Mouse (Mus musculus) adrenal gland, adult 2 months (tissue): ENCODE results near the gene Ccr10. TPM values are rescaled to one million over a fixed set of nuclear protein-coding genes. Genes with fewer than 3 reads are reported as not detected.

Experiments
- DNase-seq: peaks from one replicate; pipeline ENCODE4 v3.0.0; 2021
- long read RNA-seq: library from polyadenylated mRNA; stranded (forward); transcript quantifications from one replicate; pipeline ENCODE4 v2.0.0, GENCODE M21; 2021
- polyA plus RNA-seq: library from polyadenylated mRNA; depleted of rRNA; stranded (reverse); fragments of >200 nt; gene quantifications from 2 replicates; pipeline ENCODE4 v1.2.3, GENCODE M21; 2012; rRNA removed
- total RNA-seq, 2 experiments: library from RNA; stranded (reverse); gene quantifications; 2 replicates each; pipeline ENCODE4 v1.2.3; 2021

Gene Ccr10
- total RNA-seq (under 1 TPM; 0.26 to 0.83 TPM), polyA plus RNA-seq (0.84 and 1.6 TPM in 2 replicates)
- long read RNA-seq, partial matches to known transcripts: 0 of 1 reads
- long read RNA-seq, other reads (novel, unspliced or antisense): 1 of 1 reads

DNA sequence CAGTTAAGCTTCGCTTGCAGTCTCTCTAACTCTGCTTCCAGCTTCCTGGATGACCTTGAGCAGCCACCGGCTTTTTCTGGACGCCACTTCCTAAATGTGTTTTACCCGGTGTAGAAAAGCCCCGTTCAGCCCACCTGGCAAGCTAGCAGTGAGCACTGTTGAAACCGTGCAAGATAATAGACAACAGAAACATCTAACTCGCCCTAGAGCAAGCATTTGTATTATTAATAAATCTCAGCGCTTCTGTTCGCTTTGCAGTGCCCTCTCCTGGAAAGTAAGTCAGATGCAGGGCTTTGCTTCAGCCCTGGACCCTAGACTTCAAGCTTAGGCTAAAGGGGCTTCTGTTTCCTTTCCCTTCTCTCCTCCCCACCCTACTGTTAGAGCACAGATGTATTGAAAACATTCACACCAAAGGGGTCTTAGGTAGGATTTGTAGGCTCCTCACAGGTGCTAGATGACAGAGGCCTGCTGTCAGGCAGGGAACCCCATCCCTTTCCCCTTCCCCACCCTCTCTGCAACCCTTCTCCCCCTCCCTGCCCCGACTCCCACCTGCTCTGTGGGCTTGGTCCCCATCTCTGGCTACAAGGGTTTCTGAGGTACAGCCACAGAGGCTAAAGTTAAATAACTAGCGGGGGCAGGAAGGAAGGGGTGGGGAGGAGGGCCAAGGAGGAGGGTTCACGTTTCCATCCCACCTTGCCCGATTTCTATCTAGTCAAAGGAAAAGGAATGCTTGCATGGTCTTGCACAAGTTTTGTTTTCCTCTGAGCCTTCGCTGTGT is at the start of gene Ccr10:
Ccr10 (minus strand) TSS at position 593 of the 778 bp plus-strand sequence.
- peak; percentile 44 for DNase-seq

GRCm38 (mm10) chr11:101224337-101224736 is 49.1 kb upstream of the Ccr10 start:
- DNase-seq: no peak

GRCm38 (mm10) chr11:101221306-101221986 is 46.2 kb upstream of the Ccr10 start:
- DNase-seq: no peak

- no peak for DNase-seq
Measured at GRCm38 (mm10) chr11:101220853-101221252, 45.6 kb upstream of the Ccr10 start.

DNA sequence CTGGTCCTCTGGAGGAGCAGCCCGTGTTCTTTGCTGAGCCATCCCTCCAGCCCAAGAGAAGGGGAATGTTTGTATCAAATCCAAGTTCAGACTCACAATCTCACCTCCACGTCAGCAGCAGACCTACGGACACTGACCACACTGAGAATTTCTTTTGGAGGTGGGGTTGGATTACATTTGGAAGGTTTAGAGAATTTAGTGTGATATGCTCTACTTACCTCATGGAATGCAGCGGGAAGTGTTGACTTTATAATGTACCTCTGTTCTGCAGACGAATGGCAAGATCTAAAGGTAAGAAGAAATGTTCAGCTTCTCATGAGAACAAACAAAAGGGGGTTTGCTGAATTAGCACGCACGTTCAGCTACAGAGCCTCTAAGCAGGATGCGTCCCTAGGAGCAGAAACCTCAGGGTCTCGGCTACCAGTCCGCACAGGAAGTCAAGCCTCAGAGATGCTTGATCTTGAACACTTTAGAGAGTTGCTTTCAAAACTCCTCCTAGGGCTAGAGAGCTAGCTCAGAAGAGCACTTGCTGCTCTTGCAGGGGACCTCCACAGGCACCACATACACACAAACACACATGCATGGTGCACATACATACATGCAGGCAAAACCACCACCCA is 43.3 kb upstream of the Ccr10 start:
- no peak for DNase-seq

GRCm38 (mm10) chr11:101216936-101217335 is 41.7 kb upstream of the Ccr10 start:
- DNase-seq: no peak

DNA sequence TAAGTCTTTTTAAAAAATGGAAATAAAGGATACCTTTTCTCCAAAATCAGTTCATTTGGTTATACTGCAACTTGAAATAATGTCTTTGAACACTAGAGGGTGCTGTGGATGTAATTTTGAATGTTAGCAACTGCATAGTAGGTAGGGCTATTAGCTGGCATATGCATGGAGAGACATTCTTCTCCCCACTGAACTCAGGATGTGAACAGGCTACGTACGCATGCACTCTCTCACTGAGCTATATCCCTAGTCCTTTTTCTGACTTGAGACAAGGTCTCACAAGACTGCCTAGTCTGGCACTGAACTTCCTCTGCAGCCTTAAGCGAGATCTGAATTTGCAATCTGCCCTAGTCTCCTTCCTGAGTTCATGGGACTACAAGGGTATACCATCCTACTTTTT is 36.7 kb upstream of the Ccr10 start:
- DNase-seq: peak; percentile 19

DNA sequence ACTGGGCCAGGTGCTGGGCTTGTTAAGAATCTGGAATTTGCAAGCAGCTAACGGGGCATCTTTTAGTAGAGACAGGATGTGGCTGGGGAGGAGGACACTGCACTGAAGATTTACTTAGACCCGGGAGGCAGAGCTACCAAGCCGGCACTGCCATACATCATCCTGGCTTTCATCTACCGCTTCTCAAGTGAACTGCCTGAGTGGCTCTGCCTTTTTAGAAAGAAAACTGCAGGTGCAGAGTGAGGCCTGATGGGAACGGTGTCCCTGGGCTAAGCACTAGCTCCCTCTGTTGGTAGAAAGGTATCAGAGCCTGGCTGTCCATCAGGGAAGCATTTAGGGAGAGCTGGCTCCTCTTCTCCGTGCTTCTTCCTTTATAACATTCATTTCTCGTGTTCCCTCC is 25.7 kb upstream of the Ccr10 start:
- peak; percentile 31 for DNase-seq

- DNase-seq: no peak
Measured at GRCm38 (mm10) chr11:101199555-101199954, 24.3 kb upstream of the Ccr10 start.

- no peak for DNase-seq
Measured at GRCm38 (mm10) chr11:101196175-101196574, 20.9 kb upstream of the Ccr10 start.

DNA sequence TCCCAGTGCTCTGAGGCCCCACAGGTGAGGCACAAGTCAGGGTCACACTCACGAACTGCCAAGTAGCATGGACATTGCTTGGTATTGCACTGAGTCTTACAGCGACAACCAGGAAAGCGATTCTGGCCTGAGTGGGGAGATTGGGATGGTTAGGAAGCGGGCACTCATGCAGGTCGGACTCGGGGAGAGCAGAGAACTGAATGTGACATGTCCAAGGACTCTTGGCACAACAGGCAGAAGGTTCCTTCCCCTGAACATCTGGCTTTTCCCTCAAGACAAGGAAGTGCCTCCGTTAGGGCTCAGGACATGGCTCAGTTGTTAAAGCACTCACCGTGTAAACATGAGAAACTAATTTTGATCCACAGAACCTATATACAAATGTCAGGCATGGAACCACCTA is 20.3 kb upstream of the Ccr10 start:
- no peak for DNase-seq

DNA sequence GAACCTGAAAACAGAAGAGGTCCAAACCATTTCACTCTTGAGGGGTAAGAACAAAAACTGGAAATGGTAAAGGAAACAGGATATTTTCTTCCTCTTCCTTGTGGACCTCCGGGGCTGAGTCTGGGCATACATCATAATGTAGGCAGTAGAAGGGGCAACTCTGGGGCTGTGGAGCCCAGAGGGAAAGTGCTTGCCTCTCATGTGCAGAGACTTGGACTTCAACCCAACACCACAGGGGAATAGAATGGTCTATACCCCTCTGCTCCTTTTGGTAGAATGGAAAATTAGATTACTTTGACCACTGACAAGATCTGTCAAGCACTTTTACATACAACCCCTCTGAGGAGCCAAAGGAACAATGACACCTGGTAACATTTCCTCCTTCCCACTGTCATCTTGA is 19.9 kb upstream of the Ccr10 start:
- no peak for DNase-seq

GRCm38 (mm10) chr11:101194643-101195042 is 19.4 kb upstream of the Ccr10 start:
- no peak for DNase-seq

- DNase-seq: no peak
Measured at GRCm38 (mm10) chr11:101194137-101194536, 18.9 kb upstream of the Ccr10 start.

DNA sequence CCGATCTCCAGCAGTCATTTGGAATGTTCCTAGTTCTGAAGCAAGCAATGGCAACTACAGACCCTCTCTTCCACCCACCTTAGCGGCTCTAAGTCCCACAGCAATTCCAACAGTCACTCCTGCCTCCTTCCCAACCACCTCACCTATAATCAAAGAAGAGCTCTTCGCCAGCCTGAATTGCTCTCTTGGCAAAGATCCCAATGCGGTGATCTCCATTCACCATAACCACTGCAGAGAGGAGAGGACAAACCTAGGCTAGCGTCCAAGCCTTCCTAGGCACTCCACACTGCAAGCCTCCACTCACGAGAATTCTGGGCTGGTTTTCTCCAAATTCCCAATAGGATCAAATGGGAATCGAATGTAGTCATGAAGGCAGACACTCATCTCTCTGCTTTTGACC is 17.8 kb upstream of the Ccr10 start:
- DNase-seq: no peak

DNA sequence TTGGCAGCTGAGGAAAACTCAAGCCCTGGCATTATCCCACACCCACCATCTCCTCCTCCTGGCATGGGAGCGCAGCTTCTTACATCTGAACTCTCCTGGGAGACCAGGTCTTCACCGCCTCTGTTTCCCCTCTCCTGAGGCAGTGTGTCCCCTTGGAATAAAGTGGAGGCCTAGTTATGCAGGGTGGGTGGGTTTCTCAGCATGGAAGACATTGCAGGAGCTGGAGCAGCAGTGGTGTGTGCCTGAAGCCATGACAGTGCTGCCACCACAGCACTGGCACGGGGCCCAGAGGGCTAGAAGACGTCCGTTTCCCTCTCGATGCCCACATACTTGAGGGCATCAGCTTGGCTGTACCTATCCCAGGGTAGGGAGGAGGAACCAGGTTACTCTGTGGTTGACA is 17.4 kb upstream of the Ccr10 start:
- DNase-seq: no peak

- no peak for DNase-seq
Measured at GRCm38 (mm10) chr11:101191919-101192470, 16.8 kb upstream of the Ccr10 start.

GRCm38 (mm10) chr11:101190913-101191907 is 16.0 kb upstream of the Ccr10 start:
- peak; percentile 21 for DNase-seq

GRCm38 (mm10) chr11:101190181-101190912 is 15.1 kb upstream of the Ccr10 start:
- no peak for DNase-seq

GRCm38 (mm10) chr11:101189495-101190180 is 14.4 kb upstream of the Ccr10 start:
- DNase-seq: peak; percentile 87
